Mouse (Mus musculus): ENCODE results near the gene Fcgr3. TPM values are rescaled to one million over a fixed set of nuclear protein-coding genes. Genes with fewer than 3 reads are reported as not detected.

The Fcgr3 gene
- total RNA-seq, 2 experiments from 2014 or later = 7.4 to 8.9 TPM

- no peak for DNase-seq
- intact Hi-C loops (cut with DNase I) = no loop called here
Measured at GRCm38 (mm10) chr1:171019311-171019950, 45.3 kb downstream of the Fcgr3 start.

DNA sequence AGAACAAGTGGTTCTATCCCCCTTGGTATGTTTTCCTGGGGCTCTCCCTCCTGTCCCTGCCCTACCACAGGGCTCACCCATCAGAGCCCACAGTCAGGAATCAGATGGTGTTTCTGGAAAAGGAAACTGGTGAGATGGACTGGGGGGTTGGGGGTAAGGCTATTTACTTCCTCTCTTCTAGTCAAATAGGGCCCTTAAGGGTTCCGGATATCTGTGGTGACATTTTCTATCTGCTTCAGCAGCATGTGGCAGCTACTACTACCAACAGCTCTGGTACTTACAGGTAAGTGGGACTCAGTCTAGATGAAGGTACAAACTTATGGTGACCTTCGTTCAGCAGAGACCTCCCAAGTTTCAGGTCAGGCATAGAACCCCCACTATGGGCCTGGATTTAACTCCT, 46.0 kb downstream of the Fcgr3 start, which contains the start of gene Fcgr4:
Gene Fcgr4 (plus strand): TSS at position 184 of the 400 bp plus-strand sequence.
- intact Hi-C loops (cut with DNase I) = no loop called here
- DNase-seq = no peak

GRCm38 (mm10) chr1:171017468-171018158, 47.1 kb downstream of the Fcgr3 start:
- DNase-seq = no peak
- intact Hi-C loops (cut with DNase I) = no loop called here

DNA sequence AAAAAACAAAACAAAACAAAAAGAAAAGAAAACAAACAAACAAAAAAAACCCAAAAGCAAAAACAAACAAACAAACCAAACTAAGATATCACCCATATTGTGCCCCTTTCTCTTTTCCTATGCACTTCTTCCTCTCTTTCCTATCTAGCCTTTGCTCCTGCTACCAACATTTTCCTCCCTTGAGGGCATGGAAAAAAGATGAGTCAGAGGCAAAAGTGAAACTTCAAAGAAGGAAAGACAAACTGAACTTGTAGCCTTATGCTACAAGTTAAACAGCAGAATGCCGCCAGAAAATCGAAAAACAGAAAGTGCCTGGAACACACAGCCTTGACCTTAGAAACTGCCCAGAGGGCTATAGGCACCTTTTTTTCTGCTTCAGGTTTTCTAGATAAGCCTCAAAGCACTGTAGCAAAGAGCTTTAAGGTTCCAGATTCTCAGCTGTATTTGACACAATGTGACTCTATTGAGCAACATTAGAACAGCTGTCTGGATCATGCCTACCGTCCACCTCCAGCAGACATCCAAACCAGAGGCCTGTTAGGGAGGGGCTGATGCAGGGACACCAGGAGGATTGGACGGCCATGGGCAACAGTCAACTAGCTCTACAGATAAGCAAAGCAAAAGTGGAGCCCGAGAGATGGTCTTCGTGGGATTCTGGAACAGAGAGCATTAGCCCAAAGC, 47.9 kb downstream of the Fcgr3 start:
- no peak for DNase-seq
- intact Hi-C loops (cut with DNase I) = no loop called here

DNA sequence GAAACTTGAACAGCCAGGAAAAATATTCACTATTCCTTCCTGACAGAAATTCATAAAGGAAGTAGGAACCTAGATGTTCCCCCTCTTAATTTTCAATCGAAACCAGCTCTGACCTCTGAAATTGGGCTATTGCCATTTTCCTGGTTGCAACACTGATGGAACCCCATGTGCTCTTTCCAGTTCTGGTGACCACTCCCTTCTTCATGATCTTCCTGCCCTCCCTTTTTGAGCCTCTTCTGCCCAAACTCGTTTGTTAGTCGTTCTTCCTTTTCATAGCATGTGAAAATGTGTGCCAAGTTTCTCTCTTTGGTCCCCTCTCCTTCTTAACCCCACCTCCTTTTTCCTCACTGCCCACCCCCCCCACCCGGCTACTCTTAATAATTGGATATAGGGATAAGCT, 53.0 kb downstream of the Fcgr3 start:
- no peak for DNase-seq
- intact Hi-C loops (cut with DNase I) = no loop called here

DNA sequence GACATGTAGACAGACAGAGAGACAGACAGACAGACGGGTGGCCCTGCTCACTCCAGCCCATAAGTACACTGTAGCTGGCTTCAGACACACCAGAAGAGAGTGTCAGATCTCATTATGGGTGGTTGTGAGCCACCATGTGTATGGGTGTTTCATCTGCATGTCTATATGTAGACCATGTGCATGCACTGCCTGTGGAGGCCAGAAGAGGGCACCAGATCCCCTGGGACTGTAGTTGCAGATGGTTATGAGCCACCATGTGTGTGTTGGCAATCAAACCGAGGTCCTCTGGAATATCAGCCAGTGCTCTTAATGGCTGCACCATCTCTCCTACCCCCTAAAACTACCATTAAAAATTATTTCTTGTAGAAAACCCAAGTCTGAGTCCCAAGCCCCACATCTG, 57.8 kb downstream of the Fcgr3 start:
- no peak for DNase-seq
- intact Hi-C loops (cut with DNase I) = no loop called here

DNA sequence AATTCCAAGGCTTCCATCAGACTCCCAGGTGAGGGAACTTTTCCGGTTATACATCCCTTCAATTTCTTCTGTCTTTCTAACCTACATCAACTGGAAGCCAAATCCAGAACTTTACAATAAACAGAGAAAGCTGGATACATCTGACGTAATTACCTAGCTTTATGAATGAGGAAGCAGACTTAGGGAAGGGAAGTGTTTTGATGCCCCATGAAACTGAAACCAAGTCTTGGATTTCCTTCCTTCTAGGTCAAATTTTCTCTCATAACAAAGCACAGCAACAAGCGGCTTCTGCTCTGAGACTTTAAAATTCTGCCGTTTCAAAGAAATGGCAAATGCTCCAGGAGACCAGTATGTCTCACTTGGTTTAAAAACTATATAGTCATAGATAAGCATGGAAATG, 58.4 kb downstream of the Fcgr3 start:
- DNase-seq = no peak
- intact Hi-C loops (cut with DNase I) = no loop called here

GRCm38 (mm10) chr1:171005586-171005985, 59.1 kb downstream of the Fcgr3 start:
- intact Hi-C loops (cut with DNase I) = no loop called here
- DNase-seq = no peak

- no peak for DNase-seq
- intact Hi-C loops (cut with DNase I) = no loop called here
Measured at GRCm38 (mm10) chr1:171005081-171005480, 59.7 kb downstream of the Fcgr3 start.

Small RNA genes lying within 50 kb of the gene (microRNA-seq; reads per million reads assigned to microRNA genes)
- gene Gm27552 = 0 reads per million in 2 experiments
- gene Gm27844 = 0 reads per million in 2 experiments
- gene Mir6546 = 0.47 to 0.70 reads per million in 2 experiments

Other genes with a start within 250 kb of the Fcgr3 start
- gene Atf6, start 197.2 kb downstream of the Fcgr3 start, total RNA-seq (2021) = 10 to 100 TPM; 52.5 to 54.4 TPM
- under 1 TPM; 0.55 to 0.67 TPM for gene Gm26620, start 179.9 kb downstream of the Fcgr3 start, total RNA-seq (2021)
- 10 to 100 TPM in 1 of 2 experiments, 1 to 10 TPM in 1; 8.7 to 13.1 TPM for gene Dusp12, start 179.4 kb downstream of the Fcgr3 start, total RNA-seq (2021)
- gene Fcrlb, start 152.0 kb downstream of the Fcgr3 start, total RNA-seq (2021) = not detected
- gene Fcrla, start 137.4 kb downstream of the Fcgr3 start, total RNA-seq (2021) = 1 to 10 TPM in 1 of 2 experiments, under 1 TPM in 1; 0.57 to 1.6 TPM
- 1 to 10 TPM; 3.1 to 3.9 TPM for gene Fcgr2b, start 88.4 kb downstream of the Fcgr3 start, total RNA-seq (2021)
- not detected for gene Fcgr4, start 46.0 kb downstream of the Fcgr3 start, total RNA-seq (2021)
- gene Cfap126, start 49.0 kb upstream of the Fcgr3 start, total RNA-seq (2021) = 1 to 10 TPM in 1 of 2 experiments, under 1 TPM in 1; 0.67 to 1.6 TPM
- gene Sdhc, start 85.7 kb upstream of the Fcgr3 start, total RNA-seq (2021) = 1,000 to 10,000 TPM in 1 of 2 experiments, 100 to 1,000 TPM in 1; 973 to 1,003 TPM
- 10 to 100 TPM; 11.0 to 18.1 TPM for gene Mpz, start 85.8 kb upstream of the Fcgr3 start, total RNA-seq (2021)
- gene Pcp4l1, start 131.3 kb upstream of the Fcgr3 start, total RNA-seq (2021) = 100 to 1,000 TPM; 136 to 146 TPM
- gene Nr1i3, start 149.0 kb upstream of the Fcgr3 start, total RNA-seq (2021) = not detected
- 10 to 100 TPM; 88.9 to 95.9 TPM for gene Tomm40l, start 157.6 kb upstream of the Fcgr3 start, total RNA-seq (2021)
- gene Apoa2, start 160.1 kb upstream of the Fcgr3 start, total RNA-seq (2021) = 1 to 10 TPM; 2.3 to 4.2 TPM
- gene Fcer1g, start 169.4 kb upstream of the Fcgr3 start, total RNA-seq (2021) = 1 to 10 TPM; 9.0 to 9.6 TPM
- gene Adamts4, start 185.5 kb upstream of the Fcgr3 start, total RNA-seq (2021) = 1 to 10 TPM; 5.1 to 7.8 TPM
- gene Ndufs2, start 186.5 kb upstream of the Fcgr3 start, total RNA-seq (2021) = 1,000 to 10,000 TPM; 1,054 to 1,076 TPM
- gene B4galt3, start 205.4 kb upstream of the Fcgr3 start, total RNA-seq (2021) = 10 to 100 TPM; 28.0 to 28.6 TPM
- gene Ppox, start 216.3 kb upstream of the Fcgr3 start, total RNA-seq (2021) = 10 to 100 TPM; 20.7 to 21.4 TPM
- gene Usp21, start 223.1 kb upstream of the Fcgr3 start, total RNA-seq (2021) = 10 to 100 TPM; 20.7 to 26.8 TPM
- 100 to 1,000 TPM; 101 to 112 TPM for gene Ufc1, start 230.1 kb upstream of the Fcgr3 start, total RNA-seq (2021)